Mouse (Mus musculus) bone marrow, adult 2 months (tissue): ENCODE measurements around the gene Mylk.

ENCODE experiments used
- CTCF ChIP-seq: fragments of 200-500 bp; IDR thresholded peaks from 2 replicates; pipeline ENCODE4 v1.5.1; 2011; ENCODE audit warnings: low read length, control low read depth; ENCODE audit not compliant: control insufficient read depth, insufficient read depth
- POLR2A ChIP-seq: fragments of 200-500 bp; IDR thresholded peaks from 2 replicates; pipeline ENCODE4 v1.6.1; 2011; ENCODE audit warnings: low read depth, mild to moderate bottlenecking, control low read depth, low read length, borderline replicate concordance; ENCODE audit not compliant: control insufficient read depth

GRCm38 (mm10) chr16:34792555-34792954 lies 47.5 kb downstream of the Mylk start:
- TF ChIP-seq CTCF = no peak
- no peak for TF ChIP-seq POLR2A
